Mouse (Mus musculus): ENCODE results near the gene Cldn11. TPM values are rescaled to one million over a fixed set of nuclear protein-coding genes. Genes with fewer than 3 reads are reported as not detected.
A peak's percentile ranks its signal among the peaks of the same experiment; 100 is the strongest.
"Not testable (repeated sequence)": the region's sequence is repeated elsewhere in the genome, so short reads cannot be mapped to it uniquely, and the experiment has no call there.

The Cldn11 gene
- total RNA-seq (2022): under 1 TPM; 0.37 to 0.47 (median 0.42) TPM

GRCm38 (mm10) chr3:31149706-31150105 lies at the start of gene Cldn11:
Gene Cldn11, plus strand, starts transcription at chr3:31149920.
- DNase-seq (ENCODE audit: low spot score): no peak

- DNase-seq (ENCODE audit: low spot score): no peak
These were observed 49.7 kb upstream of the Cldn11 start for GRCm38 (mm10) chr3:31100026-31100425.

GRCm38 (mm10) chr3:31100802-31101201 lies 48.9 kb upstream of the Cldn11 start:
- DNase-seq (ENCODE audit: low spot score): no peak

GRCm38 (mm10) chr3:31104936-31105335 lies 44.8 kb upstream of the Cldn11 start:
- DNase-seq (ENCODE audit: low spot score): no peak

GRCm38 (mm10) chr3:31106597-31106996 lies 43.1 kb upstream of the Cldn11 start:
- DNase-seq (ENCODE audit: low spot score): no peak

- peak; percentile 55 for DNase-seq (ENCODE audit: low spot score)
These were observed 42.0 kb upstream of the Cldn11 start for GRCm38 (mm10) chr3:31107674-31108073.

GRCm38 (mm10) chr3:31109108-31109507 lies 40.6 kb upstream of the Cldn11 start:
- DNase-seq (ENCODE audit: low spot score): no peak

GRCm38 (mm10) chr3:31123098-31123497 lies 26.6 kb upstream of the Cldn11 start:
- no peak for DNase-seq (ENCODE audit: low spot score)

GRCm38 (mm10) chr3:31126303-31126702 lies 23.4 kb upstream of the Cldn11 start:
- no peak for DNase-seq (ENCODE audit: low spot score)

GRCm38 (mm10) chr3:31126848-31127247 lies 22.9 kb upstream of the Cldn11 start:
- DNase-seq (ENCODE audit: low spot score): no peak

GRCm38 (mm10) chr3:31129766-31130165 lies 20.0 kb upstream of the Cldn11 start:
- no peak for DNase-seq (ENCODE audit: low spot score)

- DNase-seq (ENCODE audit: low spot score): no peak
These were observed 16.1 kb upstream of the Cldn11 start for GRCm38 (mm10) chr3:31133664-31134063.

- no peak for DNase-seq (ENCODE audit: low spot score)
These were observed 15.5 kb upstream of the Cldn11 start for GRCm38 (mm10) chr3:31134246-31134645.

GRCm38 (mm10) chr3:31134696-31135095 lies 15.0 kb upstream of the Cldn11 start:
- DNase-seq (ENCODE audit: low spot score): no peak

- not testable (repeated sequence) for DNase-seq (ENCODE audit: low spot score)
These were observed 13.1 kb upstream of the Cldn11 start for GRCm38 (mm10) chr3:31136591-31136990.

GRCm38 (mm10) chr3:31138454-31139424 lies 11.0 kb upstream of the Cldn11 start:
- peak; percentile 77 for DNase-seq (ENCODE audit: low spot score)

- DNase-seq (ENCODE audit: low spot score): no peak
These were observed 8.1 kb upstream of the Cldn11 start for GRCm38 (mm10) chr3:31141621-31142020.

GRCm38 (mm10) chr3:31145222-31145621 lies 4.5 kb upstream of the Cldn11 start:
- DNase-seq (ENCODE audit: low spot score): not testable (repeated sequence)

- DNase-seq (ENCODE audit: low spot score): peak; percentile 82
These were observed 4.0 kb upstream of the Cldn11 start for GRCm38 (mm10) chr3:31145641-31146290.

- DNase-seq (ENCODE audit: low spot score): no peak
These were observed 1.1 kb upstream of the Cldn11 start for GRCm38 (mm10) chr3:31148595-31148994.

GRCm38 (mm10) chr3:31152108-31152507 lies 2.4 kb downstream of the Cldn11 start:
- DNase-seq (ENCODE audit: low spot score): no peak

GRCm38 (mm10) chr3:31156126-31156525 lies 6.4 kb downstream of the Cldn11 start:
- no peak for DNase-seq (ENCODE audit: low spot score)

GRCm38 (mm10) chr3:31157776-31158175 lies 8.1 kb downstream of the Cldn11 start:
- DNase-seq (ENCODE audit: low spot score): no peak

Data from heart, adult 8-10 months (tissue).